Mouse (Mus musculus) myocyte (in vitro differentiated cells): ENCODE results near the gene Nsrp1.

ENCODE experiments used
- MYOD1 ChIP-seq, 3 experiments: IDR thresholded peaks; one replicate each; pipeline ENCODE4 v1.6.1; 2011; ENCODE audit warnings: control low read depth in 2 of 3, low read depth in 2 of 3, mild to moderate bottlenecking in 2 of 3, moderate library complexity in 1 of 3; ENCODE audit not compliant: insufficient read length in 2 of 3, control insufficient read depth in 1 of 3
- POLR2A ChIP-seq: IDR thresholded peaks from one replicate; pipeline ENCODE4 v1.6.1; 2011; ENCODE audit warnings: low read depth, mild to moderate bottlenecking, control low read depth, moderate library complexity; ENCODE audit not compliant: insufficient read length
- POLR2AphosphoS2 ChIP-seq: IDR thresholded peaks from one replicate; pipeline ENCODE4 v1.6.1; 2011; ENCODE audit warnings: low read depth, control low read depth; ENCODE audit not compliant: insufficient read length
- SRF ChIP-seq: IDR thresholded peaks from one replicate; pipeline ENCODE4 v1.6.1; 2011; ENCODE audit warnings: low read depth; ENCODE audit not compliant: control insufficient read depth, insufficient read length
- TCF12 ChIP-seq: IDR thresholded peaks from one replicate; pipeline ENCODE4 v1.6.1; 2011; ENCODE audit warnings: mild to moderate bottlenecking, control low read depth; ENCODE audit not compliant: poor library complexity, insufficient read depth, severe bottlenecking
- TCF3 ChIP-seq: IDR thresholded peaks from one replicate; pipeline ENCODE4 v1.6.1; 2011; ENCODE audit warnings: low read depth, control low read depth; ENCODE audit not compliant: insufficient read length

GRCm38 (mm10) chr11:77000741-77001140, 77.5 kb downstream of the Nsrp1 start:
- TF ChIP-seq POLR2A, result no peak
- no peak for TF ChIP-seq TCF3
- no peak for TF ChIP-seq TCF12
- TF ChIP-seq POLR2AphosphoS2, result no peak
- TF ChIP-seq MYOD1 (IDR thresholded peaks at IDR 0.05; ENCODE audit: control insufficient read depth in 1 of 3, insufficient read length in 2 of 3, low read depth in 2 of 3), result no peak
- TF ChIP-seq SRF, result no peak
